Mouse (Mus musculus) ovary, postnatal 14 days (tissue): ENCODE data around the gene Gm36176.

Source experiments
- DNase-seq: peaks from one replicate; pipeline ENCODE4 v3.0.0; 2022; ENCODE audit warnings: low spot score

The Gm36176 gene

DNA sequence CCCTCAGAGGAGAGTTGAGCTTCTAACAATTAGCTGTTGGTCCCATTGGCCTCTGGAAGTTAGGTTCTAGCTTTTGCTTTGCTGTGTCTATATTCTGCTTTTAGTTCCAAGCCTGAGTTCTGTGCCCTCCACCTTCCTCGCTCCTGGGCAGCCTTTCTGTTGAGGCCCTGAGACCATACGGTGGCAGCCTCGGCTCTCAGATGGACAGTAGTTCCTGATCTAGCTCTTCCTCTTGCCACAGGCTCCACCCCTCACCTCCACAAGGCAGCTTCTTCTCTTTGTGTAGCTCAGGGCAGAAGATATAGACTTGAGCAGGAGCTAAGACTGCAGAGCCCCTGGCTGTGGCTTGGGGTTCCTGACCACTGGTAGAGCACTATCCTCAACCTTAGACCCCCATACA is 33.7 kb downstream of the Gm36176 start:
- DNase-seq = no peak

GRCm38 (mm10) chr10:77882553-77882952 is 36.0 kb downstream of the Gm36176 start:
- no peak for DNase-seq

- DNase-seq = no peak
Measured at GRCm38 (mm10) chr10:77886007-77886747, 39.6 kb downstream of the Gm36176 start.

DNA sequence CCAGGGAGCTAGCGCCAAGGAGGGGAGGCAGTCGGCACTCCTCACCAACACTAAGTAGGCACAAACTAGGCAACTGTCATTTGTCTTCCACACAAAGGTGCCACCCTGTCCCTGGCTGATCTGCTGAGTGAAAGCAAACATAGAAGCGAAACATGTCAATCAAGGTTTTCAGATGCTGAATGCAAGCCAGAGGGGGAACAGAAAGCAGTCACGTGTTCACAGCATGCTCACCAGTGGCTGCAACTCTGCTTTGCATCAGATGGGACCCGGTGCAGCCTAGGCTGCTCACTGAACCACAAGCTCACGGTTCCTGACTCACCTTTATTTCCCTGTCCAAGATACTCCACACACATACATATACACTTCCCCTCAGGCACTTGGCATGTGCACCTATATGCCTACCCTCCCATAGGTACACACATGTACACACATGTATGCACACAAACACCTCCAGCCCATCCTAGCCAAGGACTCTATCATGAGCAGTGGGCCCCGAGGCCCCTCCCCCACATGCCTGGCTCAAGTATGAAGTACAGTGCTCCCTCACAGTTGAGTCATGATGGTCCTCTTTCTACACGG is 44.5 kb downstream of the Gm36176 start:
- DNase-seq = no peak

- DNase-seq = no peak
Measured at GRCm38 (mm10) chr10:77895562-77895961, 49.0 kb downstream of the Gm36176 start.
